Mouse (Mus musculus) limb, embryonic 11.5 days (tissue): Measurements from ENCODE around the gene Itpa. TPM values are rescaled to one million over a fixed set of nuclear protein-coding genes. Genes with fewer than 3 reads are reported as not detected.

ENCODE experiments used
- ATAC-seq: fragments of 200-750 bp; cut with Nextera tagmentation; 2 replicates; pipeline ENCODE4 v1.8.0; 2017; ENCODE audit warnings: low read depth; ENCODE audit not compliant: insufficient number of reproducible peaks, low FRiP score, low TSS enrichment
- DNase-seq: peaks from one replicate; pipeline ENCODE4 v3.0.0-alpha.2; 2015; ENCODE audit warnings: low spot score
- H3K27ac ChIP-seq: fragments of 300-500 bp; sonication (generic); replicated peaks from 2 replicates; pipeline ENCODE4 v1.5.1; 2014; ENCODE audit warnings: low read depth, mild to moderate bottlenecking, low read length
- H3K27me3 ChIP-seq: fragments of 300-500 bp; sonication (generic); 2 replicates; pipeline ENCODE4 v1.6.1; 2014; ENCODE audit warnings: mild to moderate bottlenecking, low read length, mixed read lengths; ENCODE audit not compliant: control insufficient read depth, insufficient read depth
- H3K36me3 ChIP-seq: fragments of 300-500 bp; sonication (generic); 2 replicates; pipeline ENCODE4 v1.6.1; 2014; ENCODE audit warnings: mild to moderate bottlenecking, low read length, moderate library complexity, mixed read lengths; ENCODE audit not compliant: control insufficient read depth, insufficient read depth
- H3K4me1 ChIP-seq: fragments of 300-500 bp; sonication (generic); 2 replicates; pipeline ENCODE4 v1.6.1; 2014; ENCODE audit warnings: low read length, mixed read lengths; ENCODE audit not compliant: control insufficient read depth, insufficient read depth
- H3K4me2 ChIP-seq: fragments of 300-500 bp; sonication (generic); 2 replicates; pipeline ENCODE4 v1.6.1; 2014; ENCODE audit warnings: low read depth, mild to moderate bottlenecking, moderate library complexity; ENCODE audit not compliant: severe bottlenecking
- H3K4me3 ChIP-seq: fragments of 300-500 bp; sonication (generic); 2 replicates; pipeline ENCODE4 v1.5.1; 2014; ENCODE audit warnings: low read depth, low read length
- H3K9ac ChIP-seq: fragments of 300-500 bp; sonication (generic); 2 replicates; pipeline ENCODE4 v1.6.1; 2014; ENCODE audit warnings: mild to moderate bottlenecking, low read length
- H3K9me3 ChIP-seq: fragments of 300-500 bp; sonication (generic); 2 replicates; pipeline ENCODE4 v1.6.1; 2016; ENCODE audit warnings: low read length; ENCODE audit not compliant: control insufficient read depth
- WGBS: fragments of 180-500 bp; shearing (Covaris S2); extraction: QIAGEN DNeasy Blood & Tissue Kit; methylation state at CpG from one replicate; pipeline ENCODE4 v1.1.7; 2014; 5-methylcytosine and 5-hydroxymethylcytosine counted together
- polyA plus RNA-seq: library from polyadenylated mRNA; unstranded; fragments of >200 nt; fragmentation: Nextera tagmentation; extraction: Ambion mirVana; gene quantifications from 2 replicates; pipeline ENCODE4 v1.2.1, GENCODE M21; 2014

The Itpa gene
- polyA plus RNA-seq, 1 experiment from 2014 or later: 149 TPM

DNA sequence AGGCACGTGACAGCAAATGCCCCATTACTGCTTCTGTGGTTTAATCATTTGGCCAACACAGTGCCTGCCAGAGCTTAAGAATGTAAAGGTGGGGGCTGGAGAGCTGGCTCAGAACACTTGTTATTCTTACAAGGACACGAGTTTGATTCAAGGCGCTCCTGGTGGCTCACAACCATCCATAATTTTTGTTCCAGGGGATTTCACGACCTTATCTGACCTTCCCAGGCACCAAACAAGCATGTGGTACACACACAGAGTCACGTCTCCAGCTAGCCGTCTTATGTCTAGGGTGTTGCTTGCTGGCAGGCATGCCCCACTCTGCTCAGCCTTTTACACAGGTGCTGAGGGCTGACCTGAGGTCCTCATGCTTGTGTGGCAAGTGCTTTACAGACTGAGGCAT lies 50.5 kb downstream of the Itpa start:
- H3K27ac ChIP-seq: no peak overlapping the region
- no peak overlapping the region for H3K4me3 ChIP-seq
- H3K9me3 ChIP-seq: no peaks in the 10 kb centered on the region
- H3K36me3 ChIP-seq: peaks cover 3% of the 10 kb centered on the region; the same call in 1 of the 2 replicates
- H3K4me1 ChIP-seq: no peaks in the 10 kb centered on the region
- no peak for ATAC-seq
- no peak for DNase-seq
- no peak overlapping the region for H3K9ac ChIP-seq
- 70% methylated on average over 6 of the region's 6 CpGs for WGBS
- no peaks in the 10 kb centered on the region for H3K27me3 ChIP-seq
- H3K4me2 ChIP-seq: no peak overlapping the region

DNA sequence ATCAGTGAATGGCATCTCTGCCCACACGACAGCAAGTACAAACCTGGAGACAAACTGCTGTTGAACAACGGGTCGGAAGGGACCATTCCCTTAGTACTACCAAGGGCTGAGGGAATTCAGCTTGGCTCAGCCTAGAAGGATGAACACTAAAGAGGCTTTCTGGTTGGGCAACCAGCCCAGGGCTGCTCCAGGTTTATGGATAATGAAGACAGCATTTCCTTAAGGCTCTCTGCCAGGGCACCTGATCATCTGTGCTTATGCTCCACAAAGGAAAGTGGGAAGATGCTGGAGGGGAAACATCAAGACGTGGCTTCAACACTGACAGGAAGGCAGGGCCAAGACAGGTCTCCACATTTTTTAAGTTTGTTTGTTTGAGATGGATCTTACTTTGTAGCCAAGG lies 57.0 kb downstream of the Itpa start:
- 89% methylated on average over 4 of the region's 4 CpGs for WGBS
- ATAC-seq (no peak), DNase-seq (no peak)
- Histone ChIP-seq H3K9ac (no peak overlapping the region), H3K4me3 (no peak overlapping the region), H3K9me3 (no peaks in the 10 kb centered on the region), H3K4me1 (no peaks in the 10 kb centered on the region), H3K27me3 (no peaks in the 10 kb centered on the region), H3K36me3 (peaks cover 6% of the 10 kb centered on the region; the same call in 1 of the 2 replicates), H3K27ac (no peak overlapping the region), H3K4me2 (no peak overlapping the region)

DNA sequence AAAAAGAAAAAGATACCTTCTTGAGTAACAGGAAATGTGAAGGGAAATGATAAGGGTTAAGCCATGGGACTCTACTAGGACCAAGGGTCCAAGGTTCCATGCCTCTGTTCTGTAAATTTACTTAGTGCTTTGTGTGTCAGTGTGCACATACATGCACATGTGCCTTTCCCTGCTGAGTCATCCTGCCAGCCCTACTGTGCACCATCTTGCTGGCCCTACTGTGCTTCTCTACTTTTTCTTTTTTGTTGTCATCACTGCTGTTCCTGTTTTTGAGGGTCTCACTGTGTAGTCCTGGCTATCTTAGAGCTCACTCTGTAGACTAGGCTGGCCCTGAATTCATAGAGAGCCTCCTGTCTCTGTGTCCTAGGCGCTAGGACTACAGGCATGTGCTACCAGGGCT lies 60.3 kb downstream of the Itpa start:
- Histone ChIP-seq H3K27me3 (no peaks in the 10 kb centered on the region), H3K9ac (no peak overlapping the region), H3K9me3 (no peaks in the 10 kb centered on the region), H3K4me1 (no peaks in the 10 kb centered on the region), H3K36me3 (peaks cover 8% of the 10 kb centered on the region; the same call in 1 of the 2 replicates), H3K4me3 (no peak overlapping the region), H3K4me2 (no peak overlapping the region), H3K27ac (no peak overlapping the region)
- no peak for ATAC-seq
- no peak for DNase-seq
- 93% methylated on average over 1 of the region's 1 CpGs for WGBS

DNA sequence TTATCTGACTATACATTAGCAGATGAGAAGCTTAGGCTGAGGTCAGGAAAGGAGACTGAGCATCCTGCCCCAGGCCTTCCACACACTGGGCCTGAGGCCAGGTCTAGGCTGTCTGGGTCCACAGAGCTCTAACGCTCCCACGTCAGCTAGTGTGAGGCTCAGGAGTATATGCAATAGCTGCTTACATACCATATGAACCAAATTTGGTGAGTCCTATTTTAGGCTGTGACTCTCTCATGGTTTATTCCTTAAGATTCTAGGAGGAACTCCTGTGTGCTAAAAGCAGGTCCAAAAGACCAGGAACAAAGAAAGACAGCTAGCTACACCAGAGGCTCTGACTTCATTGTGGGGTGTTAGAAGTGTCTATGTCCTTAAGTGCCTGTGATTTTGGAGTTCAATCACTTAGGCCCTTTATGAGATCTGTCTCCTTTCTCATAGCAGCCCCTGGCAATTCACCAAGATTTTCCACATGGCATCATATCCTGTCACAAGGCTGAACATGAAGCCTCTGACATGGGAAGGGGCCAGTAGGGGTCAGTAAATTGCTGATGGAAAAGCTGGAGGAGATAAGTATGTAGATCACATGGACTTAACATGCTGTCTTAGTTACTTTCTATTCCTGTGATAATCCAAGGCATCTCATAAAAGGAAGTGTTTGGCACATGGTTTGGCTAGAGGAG lies 61.6 kb downstream of the Itpa start:
- H3K9me3 ChIP-seq: no peaks in the 10 kb centered on the region
- H3K4me3 ChIP-seq: no peak overlapping the region
- 92% methylated on average over 2 of the region's 2 CpGs for WGBS
- H3K4me2 ChIP-seq: no peak overlapping the region
- no peak overlapping the region for H3K27ac ChIP-seq
- peaks cover 8% of the 10 kb centered on the region; the same call in 1 of the 2 replicates for H3K36me3 ChIP-seq
- no peaks in the 10 kb centered on the region for H3K27me3 ChIP-seq
- ATAC-seq: no peak
- H3K4me1 ChIP-seq: no peaks in the 10 kb centered on the region
- DNase-seq: no peak
- H3K9ac ChIP-seq: no peak overlapping the region

DNA sequence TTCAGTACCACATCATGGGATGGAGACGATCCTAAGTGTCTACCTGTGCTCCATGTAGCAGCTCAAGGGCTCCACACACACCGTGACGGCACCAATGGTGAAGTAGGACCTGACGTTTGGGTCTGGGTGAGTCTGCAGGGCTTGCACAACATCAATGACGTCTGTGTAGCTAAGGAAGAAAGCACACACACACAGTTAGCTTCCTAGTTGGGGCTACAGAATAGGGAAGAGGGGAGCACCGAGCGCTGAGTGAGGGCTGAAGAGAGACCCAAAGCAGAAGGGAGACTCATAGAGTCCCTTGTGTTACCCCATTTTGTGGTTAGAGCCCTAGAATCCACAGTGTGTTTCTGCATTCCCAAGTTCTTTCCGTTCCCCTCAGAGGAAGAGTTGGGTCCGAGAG lies 63.3 kb downstream of the Itpa start:
- 87% methylated on average over 9 of the region's 9 CpGs for WGBS
- Histone ChIP-seq H3K4me3 (no peak overlapping the region), H3K27ac (no peak overlapping the region), H3K9ac (no peak overlapping the region), H3K36me3 (peaks cover 10% of the 10 kb centered on the region; the same call in 1 of the 2 replicates), H3K4me2 (no peak overlapping the region), H3K27me3 (no peaks in the 10 kb centered on the region), H3K4me1 (no peaks in the 10 kb centered on the region), H3K9me3 (no peaks in the 10 kb centered on the region)
- ATAC-seq (no peak), DNase-seq (no peak)

Other genes starting within 250 kb of the Itpa start
- gene Vps16, start 243.3 kb upstream of the Itpa start, polyA plus RNA-seq: 79.8 and 89.2 TPM in 2 replicates
- 10.9 and 11.4 TPM in 2 replicates for gene Pced1a, start 242.9 kb upstream of the Itpa start, polyA plus RNA-seq
- gene Ptpra, start 217.3 kb upstream of the Itpa start, polyA plus RNA-seq: 88.6 and 98.5 TPM in 2 replicates
- gene Mrps26, start 103.9 kb upstream of the Itpa start, polyA plus RNA-seq: 80.2 and 90.2 TPM in 2 replicates
- not detected in 2 replicates for gene Oxt, start 91.4 kb upstream of the Itpa start, polyA plus RNA-seq
- not detected in 2 replicates for gene Avp, start 85.1 kb upstream of the Itpa start, polyA plus RNA-seq
- gene Fastkd5, start 37.6 kb upstream of the Itpa start, polyA plus RNA-seq: 23.4 and 24.9 TPM in 2 replicates
- gene Ubox5, start 37.6 kb upstream of the Itpa start, polyA plus RNA-seq: 16.6 and 21.1 TPM in 2 replicates
- 0.88 and 1.1 TPM in 2 replicates for gene Lzts3, start 24.8 kb upstream of the Itpa start, polyA plus RNA-seq
- gene Ddrgk1, start 3.0 kb upstream of the Itpa start, polyA plus RNA-seq: 50.7 and 52.5 TPM in 2 replicates
- 0.57 and 1.1 TPM in 2 replicates for gene Slc4a11, start 29.9 kb downstream of the Itpa start, polyA plus RNA-seq
- 26.6 and 29.7 TPM in 2 replicates for gene 4930402H24Rik, start 238.8 kb downstream of the Itpa start, polyA plus RNA-seq
- 8.2 and 8.3 TPM in 2 replicates for gene Atrn, start 238.9 kb downstream of the Itpa start, polyA plus RNA-seq